Mouse (Mus musculus) cerebellum, adult 2 months (tissue): Measurements from ENCODE around the gene Pcna. TPM values are rescaled to one million over a fixed set of nuclear protein-coding genes. Genes with fewer than 3 reads are reported as not detected.
"Not testable (repeated sequence)": the region's sequence is repeated elsewhere in the genome, so short reads cannot be mapped to it uniquely, and the experiment has no call there.

ENCODE experiments used
- DNase-seq, 2 experiments: peaks; one replicate each; pipeline ENCODE4 v3.0.0; 2021
- H3K27ac ChIP-seq: fragments of 200-500 bp; 2 replicates; pipeline ENCODE4 v1.5.1; 2012; ENCODE audit warnings: low read length, control low read depth, inconsistent platforms; ENCODE audit not compliant: insufficient read depth
- H3K27me3 ChIP-seq: fragments of 200-500 bp; 2 replicates; pipeline ENCODE4 v1.6.1; 2012; ENCODE audit warnings: inconsistent platforms, mild to moderate bottlenecking, low read length, moderate library complexity; ENCODE audit not compliant: control insufficient read depth, insufficient read depth
- H3K4me1 ChIP-seq: fragments of 200-500 bp; 2 replicates; pipeline ENCODE4 v1.6.1; 2011; ENCODE audit warnings: low read length; ENCODE audit not compliant: control insufficient read depth, insufficient read depth
- H3K4me3 ChIP-seq: fragments of 200-500 bp; replicated peaks from 2 replicates; pipeline ENCODE3; 2011; ENCODE audit warnings: mild to moderate bottlenecking, low read depth, low read length, control low read depth; ENCODE audit not compliant: insufficient read depth
- CTCF ChIP-seq: fragments of 200-500 bp; IDR thresholded peaks from 2 replicates; pipeline ENCODE4 v1.5.1; 2011; ENCODE audit warnings: low read depth, mild to moderate bottlenecking, control low read depth, low read length, moderate library complexity, borderline replicate concordance; ENCODE audit not compliant: insufficient read depth
- POLR2A ChIP-seq: fragments of 200-500 bp; IDR thresholded peaks from 2 replicates; pipeline ENCODE4 v1.6.1; 2011; ENCODE audit warnings: low read length, control low read depth, borderline replicate concordance; ENCODE audit not compliant: insufficient read depth
- WGBS: fragments of 180-500 bp; shearing (Covaris S2); methylation state at CpG from one replicate; pipeline ENCODE4 v1.1.7; 2018; 5-methylcytosine and 5-hydroxymethylcytosine counted together
- polyA plus RNA-seq: library from polyadenylated mRNA; depleted of rRNA; stranded (reverse); fragments of >200 nt; gene quantifications from 2 replicates; pipeline ENCODE4 v1.2.3, GENCODE M21; 2012

The Pcna gene
- polyA plus RNA-seq, 1 experiment: 69.3 TPM

- TF ChIP-seq CTCF (no peak), POLR2A (no peak)
- no peak overlapping the region for H3K4me3 ChIP-seq
- no peak for DNase-seq
- peaks cover 2% of the 10 kb centered on the region; the same call in 1 of the 2 replicates for H3K4me1 ChIP-seq
- H3K27ac ChIP-seq: no peak overlapping the region
- H3K27me3 ChIP-seq: no peaks in the 10 kb centered on the region
- WGBS: 90% methylated on average over 6 of the region's 6 CpGs
Measured at GRCm38 (mm10) chr2:132257350-132258068, 4.4 kb upstream of the Pcna start.

GRCm38 (mm10) chr2:132253603-132254002 is 489 bp upstream of the Pcna start:
- H3K4me3 ChIP-seq: peak overlapping the region; percentile 92
- peaks cover 3% of the 10 kb centered on the region; the same call in 1 of the 2 replicates for H3K4me1 ChIP-seq
- H3K27ac ChIP-seq: no peak overlapping the region
- no peaks in the 10 kb centered on the region for H3K27me3 ChIP-seq
- 2% methylated on average over 7 of the region's 7 CpGs for WGBS
- DNase-seq: no peak
- TF ChIP-seq POLR2A: no peak
- TF ChIP-seq CTCF: no peak

- TF ChIP-seq POLR2A (no peak), CTCF (no peak)
- DNase-seq: no peak
- Histone ChIP-seq H3K27ac (no peak overlapping the region), H3K27me3 (no peaks in the 10 kb centered on the region), H3K4me3 (peak overlapping the region; percentile 79), H3K4me1 (peaks cover 3% of the 10 kb centered on the region; the same call in 1 of the 2 replicates)
- WGBS: 5% methylated on average over 8 of the region's 8 CpGs
Measured at GRCm38 (mm10) chr2:132251911-132252310, 1.2 kb downstream of the Pcna start.

GRCm38 (mm10) chr2:132247539-132248313 is 5.4 kb downstream of the Pcna start, which contains the start of gene Tmem230:
Gene Tmem230, minus strand, starts transcription at chr2:132247807.
- WGBS: 5% methylated on average over 50 of the region's 50 CpGs
- H3K27ac ChIP-seq: peak within 1 kb of the TSS; percentile 46

GRCm38 (mm10) chr2:132243370-132243769 is 9.7 kb downstream of the Pcna start:
- Histone ChIP-seq H3K4me1 (peaks cover 6% of the 10 kb centered on the region; the same call in 1 of the 2 replicates), H3K4me3 (no peak overlapping the region), H3K27me3 (no peaks in the 10 kb centered on the region), H3K27ac (no peak overlapping the region)
- 93% methylated on average over 3 of the region's 3 CpGs for WGBS
- no peak for TF ChIP-seq POLR2A
- TF ChIP-seq CTCF: no peak
- no peak for DNase-seq

More at GRCm38 (mm10) chr2:132247539-132248313, 5.4 kb downstream of the Pcna start, which contains the start of gene Tmem230:
- Histone ChIP-seq H3K4me3 (peak within 1 kb of the TSS; percentile 78), H3K27me3 (no peaks in the 10 kb centered on the region), H3K4me1 (peaks cover 8% of the 10 kb centered on the region; the same call in 1 of the 2 replicates)
- TF ChIP-seq POLR2A: peak; percentile 88
- TF ChIP-seq CTCF: no peak
- DNase-seq: peak; percentile 94

GRCm38 (mm10) chr2:132240457-132240856 is 12.7 kb downstream of the Pcna start:
- peak; percentile 56 to 58 for DNase-seq
- not testable (repeated sequence) for H3K27me3 ChIP-seq, H3K4me1 ChIP-seq, H3K27ac ChIP-seq, H3K4me3 ChIP-seq
- WGBS: 28% methylated on average over 9 of the region's 10 CpGs

- DNase-seq, H3K27me3 ChIP-seq, H3K4me1 ChIP-seq, H3K4me3 ChIP-seq, H3K27ac ChIP-seq: not testable (repeated sequence)
- 95% methylated on average over 3 of the region's 3 CpGs for WGBS
Measured at GRCm38 (mm10) chr2:132239434-132239833, 13.7 kb downstream of the Pcna start.

GRCm38 (mm10) chr2:132235975-132236374 is 17.1 kb downstream of the Pcna start:
- 80% methylated on average over 7 of the region's 7 CpGs for WGBS
- Histone ChIP-seq H3K4me3 (no peak overlapping the region), H3K4me1 (no peaks in the 10 kb centered on the region; the same call in 1 of the 2 replicates), H3K27ac (no peak overlapping the region), H3K27me3 (no peaks in the 10 kb centered on the region)
- TF ChIP-seq POLR2A (no peak), CTCF (no peak)
- DNase-seq: no peak
